Mouse (Mus musculus) brain, embryonic 14.5 days (tissue): ENCODE results near the gene Iqsec1.

ENCODE experiments used
- CTCF ChIP-seq: fragments of 200-500 bp; IDR thresholded peaks from 2 replicates; pipeline ENCODE4 v1.5.1; 2012; ENCODE audit warnings: inconsistent platforms, mild to moderate bottlenecking, moderate library complexity, borderline replicate concordance; ENCODE audit not compliant: insufficient read depth, insufficient read length; ENCODE audit errors: extremely low read depth
- POLR2A ChIP-seq: fragments of 200-500 bp; IDR thresholded peaks from 2 replicates; pipeline ENCODE4 v1.6.1; 2012; ENCODE audit warnings: mild to moderate bottlenecking, inconsistent platforms, borderline replicate concordance; ENCODE audit not compliant: poor library complexity, insufficient read depth, insufficient read length, severe bottlenecking; ENCODE audit errors: extremely low read depth

- TF ChIP-seq CTCF (no peak), POLR2A (no peak)
These were observed 252.3 kb downstream of the Iqsec1 start for GRCm38 (mm10) chr6:90736074-90736672.
